Mouse (Mus musculus) E14TG2a.4 (cell line): ENCODE data around the gene Htr2c.

Experiments
- CTCF ChIP-seq: conservative IDR thresholded peaks from 2 replicates; pipeline ENCODE4 v1.5.1; 2014; ENCODE audit warnings: low read length
- NANOG ChIP-seq: IDR thresholded peaks from 2 replicates; pipeline ENCODE4 v1.6.1; 2014; ENCODE audit warnings: borderline replicate concordance, low read length, mixed read lengths
- POU5F1 ChIP-seq: IDR thresholded peaks from 2 replicates; pipeline ENCODE4 v1.6.1; 2014; ENCODE audit warnings: low read length, borderline replicate concordance

DNA sequence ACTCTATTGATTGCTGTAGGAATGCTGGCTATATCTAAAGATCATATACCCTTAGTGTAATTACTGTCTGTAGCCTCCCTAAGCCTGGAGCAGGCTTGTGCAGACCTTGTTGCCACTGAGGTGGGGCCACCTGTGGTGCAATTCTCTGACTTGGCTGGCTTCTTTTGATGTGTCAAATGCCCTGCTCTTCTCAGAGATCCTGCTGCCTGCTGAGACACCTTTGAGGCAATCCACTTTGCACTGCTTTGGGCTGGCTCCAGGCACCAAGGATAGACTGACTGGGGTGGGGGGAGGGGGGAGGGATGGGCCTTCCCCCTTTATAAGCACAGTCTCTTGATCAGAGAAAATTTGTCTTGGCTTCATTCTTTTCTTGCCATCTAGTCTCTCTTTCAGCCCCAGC, 252.9 kb downstream of the Htr2c start:
- TF ChIP-seq CTCF (no peak), NANOG (peak; percentile 58; the same call in 1 of the 2 replicates), POU5F1 (no peak)
